Mouse (Mus musculus) MN1 (cell line): ENCODE data around the gene Ap4b1.

Source experiments
- DNase-seq: peaks from one replicate; pipeline ENCODE4 v3.0.0-alpha.2; 2016; ENCODE audit warnings: low spot score

Ap4b1 gene

GRCm38 (mm10) chr3:103857036-103857805 lies 47.9 kb downstream of the Ap4b1 start:
- DNase-seq = no peak

GRCm38 (mm10) chr3:103857977-103858563 lies 48.8 kb downstream of the Ap4b1 start:
- no peak for DNase-seq

GRCm38 (mm10) chr3:103858881-103859801 lies 49.8 kb downstream of the Ap4b1 start, which contains the start of gene Ptpn22:
TSS of gene Ptpn22 (plus strand) at chr3:103859795.
- DNase-seq = no peak

DNA sequence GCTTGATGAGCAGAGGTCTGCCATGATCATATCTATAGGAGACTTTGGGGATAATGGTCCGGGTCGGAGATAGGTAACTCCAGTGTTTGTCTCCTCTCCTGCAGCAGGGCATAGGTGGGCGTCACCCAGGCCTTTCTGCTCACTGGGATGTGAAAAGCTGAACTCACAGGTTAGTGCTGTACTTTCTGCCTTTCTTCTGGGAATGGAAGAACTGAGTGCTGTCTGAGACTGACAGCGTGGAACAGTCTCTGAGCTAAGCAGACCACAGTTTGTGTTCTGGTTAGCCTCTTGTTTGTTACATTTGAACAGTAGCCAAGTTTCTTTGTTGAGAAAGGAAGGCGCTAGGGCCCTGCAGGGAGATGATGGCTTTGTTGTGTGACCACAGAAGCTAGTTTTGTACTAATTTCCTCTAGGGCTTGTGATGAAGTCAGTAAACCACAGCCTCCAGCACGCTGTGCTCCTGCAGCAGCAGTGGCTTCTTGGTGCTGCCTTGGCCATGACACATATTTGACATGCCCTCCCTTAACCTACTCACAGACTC lies 50.6 kb downstream of the Ap4b1 start:
- DNase-seq = peak; percentile 45

DNA sequence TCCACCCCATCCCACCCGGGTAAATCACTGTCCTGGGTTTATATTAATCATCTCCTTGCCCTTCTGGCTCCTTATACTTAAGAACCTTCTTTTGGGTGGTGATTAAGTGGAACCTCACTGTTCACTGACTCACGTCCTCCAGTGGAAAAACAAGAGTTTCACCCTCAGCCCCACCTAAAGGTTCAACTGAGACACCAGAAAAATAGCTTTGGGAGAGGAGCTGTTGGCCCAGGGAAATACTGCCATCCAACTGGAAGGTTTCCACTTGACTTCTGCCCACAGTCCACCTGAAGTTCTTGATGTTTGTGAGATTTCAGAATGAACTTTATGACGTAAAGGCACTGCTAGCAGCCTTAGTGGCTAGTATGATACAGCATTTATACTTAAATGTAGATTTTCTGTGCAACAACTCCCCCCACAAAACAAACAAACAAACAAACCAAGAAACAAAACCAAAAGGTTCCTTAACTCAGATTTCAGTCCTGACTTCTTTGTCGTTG lies 53.5 kb downstream of the Ap4b1 start:
- DNase-seq = no peak

DNA sequence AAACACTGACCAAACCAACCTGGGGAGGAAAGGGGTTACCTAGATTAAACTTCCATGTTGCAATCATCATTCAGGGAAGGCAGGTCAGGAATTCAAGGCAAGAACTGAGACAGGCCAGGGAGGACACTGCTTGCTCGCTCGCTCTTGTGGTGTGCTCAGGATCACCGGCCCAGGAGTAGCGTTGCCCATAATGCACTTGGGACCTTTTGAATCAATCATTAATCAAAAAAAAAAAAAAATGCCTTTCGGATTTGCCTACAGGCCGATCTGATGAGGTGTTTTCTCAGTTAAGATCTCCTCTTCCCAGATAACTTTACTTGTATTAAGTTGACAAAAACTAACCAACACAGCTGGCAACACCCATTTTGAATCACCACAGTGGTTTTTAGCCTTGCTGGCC lies 54.9 kb downstream of the Ap4b1 start:
- no peak for DNase-seq

DNA sequence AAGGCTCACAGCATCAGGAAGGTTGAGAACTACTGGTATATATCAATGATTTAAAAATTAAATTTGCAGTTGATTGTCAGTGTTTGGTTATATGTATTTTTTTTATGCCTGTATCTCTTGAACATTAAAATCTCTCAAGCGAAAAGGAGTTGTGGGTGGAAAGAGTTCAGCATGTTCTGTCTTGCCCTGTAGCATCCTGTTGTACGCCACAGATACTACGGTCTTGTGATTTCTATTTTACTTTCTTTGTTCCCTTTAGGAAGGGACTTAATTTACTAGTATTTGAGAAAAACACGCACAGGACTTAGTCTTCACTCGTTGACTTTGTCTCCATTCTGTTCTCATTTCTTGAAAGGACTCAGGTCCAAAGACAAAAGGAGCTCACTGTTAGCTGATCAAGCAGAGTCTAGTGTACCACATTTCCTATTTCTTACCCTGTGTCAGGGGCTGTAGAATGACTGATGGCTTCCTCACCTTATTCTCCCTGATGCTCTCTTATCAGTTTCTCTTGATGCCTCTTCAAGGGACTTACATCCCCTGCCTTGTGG lies 58.2 kb downstream of the Ap4b1 start:
- no peak for DNase-seq

DNA sequence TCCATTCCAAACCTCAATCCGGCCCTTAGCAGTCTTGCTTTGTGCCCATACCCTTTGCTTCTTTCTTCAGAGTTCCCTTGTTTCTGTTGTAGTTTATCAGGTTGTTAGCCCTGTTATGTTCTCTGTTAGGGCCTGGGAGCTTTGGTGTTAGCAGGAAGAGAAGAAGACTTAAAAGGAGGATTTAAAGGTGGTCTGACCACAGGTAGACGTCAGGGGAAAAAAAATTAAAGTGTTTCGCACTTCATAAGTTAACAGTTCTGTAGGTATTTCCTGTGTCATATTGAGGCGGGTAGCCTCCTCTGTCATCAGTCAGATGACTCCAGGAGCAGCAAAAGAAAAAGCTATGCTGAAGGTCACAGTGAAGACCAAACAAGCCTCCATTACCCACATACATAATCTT lies 58.7 kb downstream of the Ap4b1 start:
- no peak for DNase-seq
